Mouse (Mus musculus): Measurements from ENCODE around the gene Acacb. TPM values are rescaled to one million over a fixed set of nuclear protein-coding genes. Genes with fewer than 3 reads are reported as not detected.
A peak's percentile ranks its signal among the peaks of the same experiment; 100 is the strongest.

Gene Acacb
- total RNA-seq, 2 experiments from 2014 or later: 0.10 to 1.7 TPM

DNA sequence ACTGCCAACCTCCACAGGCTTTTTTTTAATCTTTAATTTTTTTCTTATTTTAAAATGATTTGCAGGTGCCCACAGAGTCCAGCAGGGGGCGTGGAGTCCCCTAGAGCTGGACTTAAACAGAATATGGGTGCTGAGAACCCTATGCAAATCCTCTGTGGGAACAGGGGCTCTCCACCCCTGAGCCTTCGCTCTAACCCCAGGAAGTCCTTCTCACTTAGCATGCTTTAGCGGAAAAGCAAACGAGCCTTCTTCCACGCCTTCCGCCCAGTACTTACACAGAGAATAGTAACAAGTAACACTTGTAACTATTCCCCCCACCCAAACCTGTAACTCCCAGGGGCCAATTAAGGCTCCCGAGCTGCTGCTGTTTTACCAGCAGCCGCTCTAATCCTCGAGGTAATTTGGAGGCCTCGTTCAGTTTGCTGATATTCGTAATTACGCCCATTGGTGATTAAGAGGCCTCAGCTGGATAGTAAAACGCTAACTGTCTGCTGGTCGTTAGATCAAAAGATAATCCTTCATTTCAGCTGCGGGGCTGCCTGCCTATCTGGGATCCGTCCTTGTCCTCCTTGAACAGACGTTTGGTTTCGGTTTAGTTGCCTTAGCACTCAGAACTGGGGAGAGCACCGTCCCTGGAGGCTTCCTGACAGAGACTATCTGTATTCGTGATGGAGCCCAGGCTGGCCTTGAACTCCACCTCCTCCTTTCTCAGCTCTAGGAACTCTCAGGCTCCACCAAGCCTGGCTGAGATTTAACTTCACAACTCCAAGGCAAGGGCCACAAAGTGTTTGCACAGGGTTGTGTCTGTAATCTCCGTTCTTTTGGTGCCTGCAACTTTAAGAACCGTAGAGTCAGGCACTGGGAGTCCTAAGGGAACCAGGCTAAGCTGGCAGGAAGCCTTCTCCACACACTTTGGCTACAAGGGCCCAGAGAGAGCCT lies 150.6 kb downstream of the Acacb start:
- ATAC-seq (replicated peaks; ENCODE audit: poor library complexity, severe bottlenecking): 0 out of 2 replicates have a peak, but pooled peaks have one; percentile 20

DNA sequence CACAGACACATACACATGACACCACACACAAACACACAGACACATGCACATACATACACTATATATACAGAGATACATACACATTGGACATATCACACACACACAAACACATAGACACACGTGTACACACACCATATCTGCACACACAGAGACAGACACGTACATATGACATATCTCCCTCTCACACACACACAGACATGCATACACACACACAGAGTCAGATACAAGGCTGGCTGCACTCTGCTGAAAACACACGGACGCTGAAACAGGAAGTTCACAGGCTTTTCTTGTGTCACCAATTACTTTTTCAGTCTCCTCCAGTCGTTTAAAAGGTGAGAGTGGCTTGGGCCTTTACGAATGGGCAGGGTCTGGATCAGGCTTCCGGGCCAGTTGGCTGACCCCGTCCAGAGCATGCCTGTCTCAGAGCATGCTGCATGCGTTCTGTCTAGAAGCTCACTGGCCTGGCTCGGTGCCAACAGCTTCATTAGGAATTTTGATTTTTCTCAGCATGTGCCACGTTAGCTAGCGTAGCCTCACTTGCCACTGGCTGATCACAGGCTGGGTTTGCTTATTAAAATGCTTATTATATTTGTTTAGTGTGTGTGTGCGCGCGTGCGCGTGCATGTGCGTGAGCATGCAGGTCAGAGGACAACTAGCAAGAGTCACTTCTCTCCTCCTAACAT lies 152.0 kb downstream of the Acacb start:
- ATAC-seq (replicated peaks; ENCODE audit: poor library complexity, severe bottlenecking): no peak

DNA sequence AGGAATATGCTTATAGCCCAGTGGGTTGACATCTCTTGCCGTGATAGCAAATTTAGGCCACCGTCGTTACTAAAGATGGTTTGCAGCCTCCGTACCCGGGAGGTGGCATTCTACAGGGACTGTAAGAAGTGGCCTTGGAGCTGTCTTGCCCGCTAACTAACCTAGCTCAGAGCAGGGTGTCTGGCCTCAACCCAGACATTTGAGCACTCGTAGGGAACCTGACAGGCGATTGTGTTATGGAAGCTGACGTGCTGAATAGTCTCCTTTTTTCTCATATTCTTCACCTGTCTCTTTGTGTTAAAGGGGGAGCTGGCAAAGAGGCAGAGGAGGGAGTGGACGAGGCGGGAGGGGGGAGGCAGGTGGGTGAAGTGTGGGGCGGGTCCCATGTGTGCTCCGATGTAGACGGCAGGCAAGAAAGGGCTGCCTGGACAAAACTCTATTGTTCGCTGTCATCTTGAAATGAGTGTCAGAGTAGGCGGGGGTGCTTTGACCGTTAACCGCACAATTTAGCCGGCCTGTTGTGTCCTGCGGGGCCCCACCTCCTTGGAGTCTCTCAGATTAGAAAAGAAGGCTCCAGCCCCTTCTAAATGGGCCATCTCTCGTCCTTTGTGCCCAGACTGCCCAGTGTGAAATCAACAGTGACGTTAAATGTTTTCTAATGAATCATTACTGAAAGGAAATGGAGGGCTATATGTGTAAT lies 153.0 kb downstream of the Acacb start:
- no peak for ATAC-seq (replicated peaks; ENCODE audit: poor library complexity, severe bottlenecking)

DNA sequence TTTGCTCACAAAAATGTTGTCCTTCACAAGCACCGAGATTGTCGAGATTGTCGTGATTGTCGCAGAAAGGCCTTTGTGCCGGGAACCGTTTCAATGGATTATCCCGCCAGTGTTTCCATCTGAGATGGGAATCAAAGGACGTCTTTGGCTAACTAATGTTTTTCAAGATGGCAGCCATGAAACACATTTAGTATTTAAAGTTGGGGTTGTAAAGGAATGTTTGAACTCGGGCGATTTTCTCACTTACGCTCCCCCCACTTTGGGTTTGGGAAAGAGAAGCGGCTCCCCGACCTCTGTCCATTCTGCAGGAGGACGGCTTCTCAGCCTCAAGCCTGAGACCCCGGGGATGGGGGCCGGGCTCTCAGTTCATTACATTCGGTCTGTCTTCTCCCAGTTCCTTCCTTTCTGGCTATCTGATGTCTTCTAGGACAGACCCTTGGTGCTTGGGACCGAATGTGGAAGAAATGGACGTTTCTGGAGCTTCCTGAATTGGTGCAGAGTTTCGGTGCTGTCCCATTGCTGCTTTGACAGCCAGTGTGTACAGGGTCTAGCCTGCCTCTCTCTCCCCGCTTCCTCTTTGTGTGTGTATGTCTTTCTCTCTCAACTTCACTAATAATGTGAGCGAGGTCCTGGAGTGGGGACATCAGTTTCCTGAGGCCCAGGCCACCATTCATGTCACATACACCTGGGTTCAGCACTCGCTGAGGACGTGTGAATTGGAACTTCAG lies 153.7 kb downstream of the Acacb start:
- no peak for ATAC-seq (replicated peaks; ENCODE audit: poor library complexity, severe bottlenecking)

Other genes starting within 250 kb of the Acacb start
- 55.8 and 64.9 TPM in 2 replicates for gene Coro1c, start 237.8 kb upstream of the Acacb start, total RNA-seq (2014; fragmentation: Nextera tagmentation)
- 80.5 and 102 TPM in 2 replicates for gene Coro1c, start 237.8 kb upstream of the Acacb start, total RNA-seq (2017)
- 5.9 and 15.0 TPM in 2 replicates for gene Ssh1, start 152.6 kb upstream of the Acacb start, total RNA-seq (2014; fragmentation: Nextera tagmentation)
- 1.9 and 2.4 TPM in 2 replicates for gene Ssh1, start 152.6 kb upstream of the Acacb start, total RNA-seq (2017)
- gene Dao, start 142.8 kb upstream of the Acacb start, total RNA-seq (2014; fragmentation: Nextera tagmentation): not detected in 2 replicates
- not detected in 2 replicates for gene Dao, start 142.8 kb upstream of the Acacb start, total RNA-seq (2017)
- gene Usp30, start 81.1 kb upstream of the Acacb start, total RNA-seq (2014; fragmentation: Nextera tagmentation): 5.5 and 6.5 TPM in 2 replicates
- gene Usp30, start 81.1 kb upstream of the Acacb start, total RNA-seq (2017): 3.0 and 5.6 TPM in 2 replicates
- not detected in 2 replicates for gene Svop, start 55.0 kb upstream of the Acacb start, total RNA-seq (2014; fragmentation: Nextera tagmentation)
- gene Svop, start 55.0 kb upstream of the Acacb start, total RNA-seq (2017): not detected in 2 replicates
- gene Alkbh2, start 18.3 kb upstream of the Acacb start, total RNA-seq (2014; fragmentation: Nextera tagmentation): 12.0 and 14.8 TPM in 2 replicates
- gene Alkbh2, start 18.3 kb upstream of the Acacb start, total RNA-seq (2017): 2.4 and 9.2 TPM in 2 replicates
- 39.0 and 45.5 TPM in 2 replicates for gene Ung, start 16.1 kb upstream of the Acacb start, total RNA-seq (2014; fragmentation: Nextera tagmentation)
- gene Ung, start 16.1 kb upstream of the Acacb start, total RNA-seq (2017): 23.6 and 38.6 TPM in 2 replicates
- not detected in 2 replicates for gene Foxn4, start 127.3 kb downstream of the Acacb start, total RNA-seq (2014; fragmentation: Nextera tagmentation)
- gene Foxn4, start 127.3 kb downstream of the Acacb start, total RNA-seq (2017): not detected in 2 replicates
- 0.15 and 1.0 TPM in 2 replicates for gene Myo1h, start 142.6 kb downstream of the Acacb start, total RNA-seq (2014; fragmentation: Nextera tagmentation)
- 0.82 and 1.5 TPM in 2 replicates for gene Myo1h, start 142.6 kb downstream of the Acacb start, total RNA-seq (2017)
- 18.5 and 29.5 TPM in 2 replicates for gene Kctd10, start 234.0 kb downstream of the Acacb start, total RNA-seq (2014; fragmentation: Nextera tagmentation)
- gene Kctd10, start 234.0 kb downstream of the Acacb start, total RNA-seq (2017): 38.2 and 49.8 TPM in 2 replicates
- gene Ube3b, start 234.1 kb downstream of the Acacb start, total RNA-seq (2014; fragmentation: Nextera tagmentation): 27.6 and 34.3 TPM in 2 replicates
- gene Ube3b, start 234.1 kb downstream of the Acacb start, total RNA-seq (2017): 13.3 and 16.9 TPM in 2 replicates